Mouse (Mus musculus) MEL (cell line): ENCODE data around the gene Hfe2.

Source experiments
- BHLHE40 ChIP-seq: IDR thresholded peaks from 2 replicates; pipeline ENCODE4 v1.6.1; 2012; ENCODE audit warnings: low read depth, mild to moderate bottlenecking, inconsistent platforms, low read length, improper control_type of control experiment, borderline replicate concordance
- CTCF ChIP-seq, 3 experiments: IDR thresholded peaks in 2 of 3; conservative IDR thresholded peaks in 1 of 3; 2 replicates each; pipeline ENCODE4 v1.5.1; 2011 to 2012; ENCODE audit warnings: low read length in 3 of 3, low read depth in 2 of 3, mild to moderate bottlenecking in 2 of 3, improper control_type of control experiment in 1 of 3, inconsistent platforms in 1 of 3, mixed read lengths in 1 of 3, moderate library complexity in 1 of 3; ENCODE audit not compliant: control insufficient read depth in 1 of 3, insufficient read depth in 1 of 3, poor library complexity in 1 of 3, severe bottlenecking in 1 of 3
- E2F4 ChIP-seq: IDR thresholded peaks from 2 replicates; pipeline ENCODE4 v1.6.1; 2011; ENCODE audit warnings: low read depth, low read length, improper control_type of control experiment, borderline replicate concordance
- GABPA ChIP-seq: IDR thresholded peaks from 2 replicates; pipeline ENCODE4 v1.6.1; 2012; ENCODE audit warnings: low read depth, mild to moderate bottlenecking, inconsistent platforms, low read length, improper control_type of control experiment, moderate library complexity
- POLR2A ChIP-seq, 2 experiments: IDR thresholded peaks; 2 replicates each; pipeline ENCODE4 v1.6.1; 2011 to 2012; ENCODE audit warnings: low read length in 2 of 2, mild to moderate bottlenecking in 2 of 2, control low read depth in 1 of 2, improper control_type of control experiment in 1 of 2, low read depth in 1 of 2, moderate library complexity in 1 of 2; ENCODE audit not compliant: control insufficient read depth in 1 of 2, insufficient read depth in 1 of 2, poor library complexity in 1 of 2
- POLR2AphosphoS2 ChIP-seq: IDR thresholded peaks from 2 replicates; pipeline ENCODE4 v1.6.1; 2011; ENCODE audit warnings: low read length, improper control_type of control experiment
- RCOR1 ChIP-seq: IDR thresholded peaks from 2 replicates; pipeline ENCODE4 v1.6.1; 2012; ENCODE audit warnings: low read depth, mild to moderate bottlenecking, inconsistent platforms, low read length, improper control_type of control experiment
- TAL1 ChIP-seq: IDR thresholded peaks from 2 replicates; pipeline ENCODE4 v1.6.1; 2012; ENCODE audit warnings: mild to moderate bottlenecking, inconsistent platforms, low read length, moderate library complexity, mixed read lengths
- UBTF ChIP-seq: IDR thresholded peaks from 2 replicates; pipeline ENCODE4 v1.6.1; 2012; ENCODE audit warnings: low read depth, mild to moderate bottlenecking, inconsistent platforms, low read length, improper control_type of control experiment, moderate library complexity, borderline replicate concordance; ENCODE audit not compliant: insufficient read depth
- USF1 ChIP-seq: IDR thresholded peaks from 2 replicates; pipeline ENCODE4 v1.6.1; 2014; ENCODE audit warnings: low read depth, mild to moderate bottlenecking, inconsistent platforms, low read length, improper control_type of control experiment, moderate library complexity
- ZC3H11A ChIP-seq: IDR thresholded peaks from 2 replicates; pipeline ENCODE4 v1.6.1; 2012; ENCODE audit warnings: low read depth, mild to moderate bottlenecking, inconsistent platforms, low read length, improper control_type of control experiment

GRCm38 (mm10) chr3:96487596-96488289 lies 37.2 kb upstream of the Hfe2 start:
- TF ChIP-seq CTCF (IDR thresholded peaks at IDR 0.05 in 2 of 3, conservative IDR thresholded peaks at IDR 0.05 in 1 of 3; ENCODE audit: control insufficient read depth in 1 of 3, insufficient read depth in 1 of 3, low read depth in 2 of 3, low read length in 3 of 3, poor library complexity in 1 of 3, severe bottlenecking in 1 of 3) (peak; percentile 30 to 74 (median 62)), POLR2A (IDR thresholded peaks at IDR 0.05; ENCODE audit: control insufficient read depth in 1 of 2, insufficient read depth in 1 of 2, low read depth in 1 of 2, low read length in 2 of 2, poor library complexity in 1 of 2) (0 out of 4 replicates have a peak, but pooled peaks of 1 of the 2 experiments have one; percentile 27), RCOR1 (no peak; the same call in 1 of the 2 replicates), TAL1 (no peak), UBTF (no peak), POLR2AphosphoS2 (no peak; the same call in 1 of the 2 replicates), USF1 (no peak), ZC3H11A (no peak), BHLHE40 (peak; percentile 12; the same call in 1 of the 2 replicates), E2F4 (no peak), GABPA (no peak)
